Mouse (Mus musculus) urinary bladder, adult 18-20 months (tissue): ENCODE results near the gene Pabpn1.

Experiments
- DNase-seq, 2 experiments: peaks; one replicate each; pipeline ENCODE4 v3.0.0; 2022; ENCODE audit warnings: low spot score in 2 of 2, mixed read lengths in 2 of 2

The Pabpn1 gene

DNA sequence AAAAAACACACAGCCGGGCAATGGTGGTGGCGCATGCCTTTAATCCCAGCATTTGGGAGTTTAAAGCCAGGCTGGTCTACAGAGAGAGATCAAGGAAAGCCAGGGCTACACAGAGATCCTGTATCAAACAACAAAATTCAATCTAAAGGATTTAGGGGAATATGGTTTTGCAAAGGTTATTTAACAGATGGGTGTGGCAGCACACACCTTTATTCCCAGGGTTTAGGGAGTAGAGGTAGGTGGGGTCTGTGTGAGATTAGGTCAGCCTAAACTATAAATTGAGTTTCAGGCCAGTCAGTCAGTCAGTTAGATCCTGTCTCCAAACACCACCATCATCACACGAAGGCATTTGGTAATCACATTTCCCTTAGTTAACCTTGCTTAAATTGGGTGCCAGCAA, at the start of gene Pabpn1:
TSS of gene Pabpn1 (plus strand) at position 301 of the 400 bp plus-strand sequence.
- DNase-seq = no peak

DNA sequence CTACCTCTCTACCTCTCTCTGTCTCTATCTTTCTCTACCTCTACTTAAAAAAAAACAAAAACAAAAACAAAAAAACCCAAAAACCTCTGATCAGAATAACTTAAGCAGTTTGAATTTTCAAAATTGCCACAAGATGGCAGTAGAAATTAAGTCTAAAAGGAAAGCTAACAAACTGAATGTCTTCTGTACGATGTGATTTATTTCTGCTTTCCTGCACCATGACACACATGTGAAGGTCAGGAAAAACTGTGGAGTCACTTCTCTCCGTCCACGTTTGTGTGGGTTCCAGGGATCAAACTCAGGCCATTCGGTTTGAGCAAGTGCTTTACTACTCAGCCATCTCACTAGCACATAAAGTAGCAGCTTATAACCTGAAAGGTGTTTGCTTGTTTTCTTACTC, 48.8 kb upstream of the Pabpn1 start:
- peak in 1 of 2 experiments; percentile 27 for DNase-seq

DNA sequence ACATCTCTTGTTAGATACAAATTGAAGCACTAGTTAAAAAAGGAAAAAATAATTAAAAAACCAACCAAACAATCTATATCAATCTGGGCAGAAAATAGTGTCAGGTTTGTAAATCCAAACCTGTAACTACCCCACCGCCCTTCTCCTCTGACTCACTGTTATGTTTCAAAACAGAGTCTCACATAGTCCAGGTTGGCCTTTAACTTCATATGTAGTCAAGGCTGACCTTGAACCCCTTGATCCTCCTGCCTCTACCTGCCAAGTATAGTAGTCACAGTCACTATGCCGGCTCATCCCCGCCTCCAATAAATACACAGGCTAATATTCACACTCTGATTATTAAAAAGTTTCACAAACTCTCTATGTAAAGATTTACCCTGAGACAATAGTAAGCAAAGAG, 36.6 kb upstream of the Pabpn1 start:
- no peak for DNase-seq

DNA sequence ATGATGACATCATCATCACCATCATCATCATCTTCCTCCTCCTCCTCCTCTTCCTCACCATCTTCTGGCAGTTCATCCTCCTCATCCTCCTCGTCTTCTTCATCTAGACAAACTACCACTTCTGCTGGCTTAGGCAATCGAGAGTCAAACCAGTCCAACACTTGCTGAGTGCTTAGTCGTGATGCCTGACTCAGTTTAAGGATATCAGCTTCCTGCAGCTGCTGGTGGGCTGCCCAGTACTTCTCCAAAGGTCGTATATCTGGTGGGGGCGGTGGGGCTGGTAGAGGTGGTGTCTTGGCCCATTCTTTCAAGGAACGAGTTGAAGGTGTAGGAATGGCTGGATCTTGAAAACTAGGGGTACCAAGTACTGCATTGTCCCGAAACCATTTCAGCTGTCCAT, 35.6 kb upstream of the Pabpn1 start:
- DNase-seq = no peak

- DNase-seq = no peak
These were observed 34.4 kb upstream of the Pabpn1 start for GRCm38 (mm10) chr14:54857891-54858290.

DNA sequence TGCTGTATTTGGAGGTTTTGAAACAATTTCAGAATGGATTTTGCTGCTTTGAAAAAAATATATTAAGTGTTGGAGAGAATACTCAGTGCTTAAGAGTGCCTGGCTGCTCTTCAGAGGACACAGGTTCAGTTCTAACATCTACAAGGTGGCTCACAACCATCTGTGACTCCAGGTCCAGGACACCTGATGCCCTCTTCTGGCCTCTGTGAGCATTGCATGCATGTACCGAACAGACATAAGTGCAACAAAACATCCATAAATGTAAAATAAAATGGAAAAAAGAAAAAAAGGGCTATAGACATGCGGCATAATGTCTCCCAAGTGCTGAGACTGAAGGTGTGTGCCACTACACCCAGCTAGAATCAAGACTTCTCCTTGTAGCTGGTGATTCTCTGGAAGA, 31.8 kb upstream of the Pabpn1 start:
- peak in 1 of 2 experiments; percentile 43 for DNase-seq

- peak; percentile 68 to 88 for DNase-seq
These were observed 28.6 kb upstream of the Pabpn1 start for GRCm38 (mm10) chr14:54863501-54864312.

- no peak for DNase-seq
These were observed 27.8 kb upstream of the Pabpn1 start for GRCm38 (mm10) chr14:54864313-54865036.

DNA sequence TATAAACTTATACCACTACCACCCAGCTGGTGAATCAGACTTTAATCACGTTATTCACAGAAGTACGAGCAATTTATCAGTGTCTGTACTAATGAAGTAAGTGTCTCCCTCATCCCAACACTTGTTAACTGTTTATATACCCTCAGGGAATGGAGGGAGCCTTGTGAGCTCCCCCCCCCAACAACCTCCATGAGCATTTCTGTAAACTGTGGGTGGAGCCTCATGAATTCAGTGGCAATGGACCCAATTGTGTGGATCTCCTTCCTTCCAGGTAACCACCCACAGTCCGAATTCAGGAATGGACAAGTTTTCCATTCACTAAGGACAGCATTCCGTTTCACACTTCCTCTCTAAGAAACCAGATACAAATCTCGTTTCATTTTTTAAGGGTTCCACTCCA, 26.7 kb upstream of the Pabpn1 start:
- no peak for DNase-seq

DNA sequence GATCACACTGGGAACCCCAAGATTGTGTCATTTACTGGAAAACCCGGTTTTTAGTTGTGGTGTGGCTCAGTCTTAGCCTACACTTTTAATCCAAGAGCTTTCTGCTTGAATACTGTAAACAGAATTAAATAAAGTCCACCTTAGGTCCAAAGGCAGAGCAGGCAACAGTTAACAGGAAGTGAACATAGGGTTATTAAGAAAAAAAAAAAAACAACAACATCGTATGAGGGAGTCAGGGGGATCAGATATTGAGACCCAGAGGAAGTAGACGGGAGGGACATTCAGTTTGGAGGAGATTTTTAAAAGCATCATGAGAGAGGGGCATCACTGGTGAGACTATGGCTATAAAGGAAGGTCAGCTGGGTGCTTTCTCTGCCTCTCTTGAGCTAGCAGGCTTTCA, 26.0 kb upstream of the Pabpn1 start:
- no peak for DNase-seq

DNA sequence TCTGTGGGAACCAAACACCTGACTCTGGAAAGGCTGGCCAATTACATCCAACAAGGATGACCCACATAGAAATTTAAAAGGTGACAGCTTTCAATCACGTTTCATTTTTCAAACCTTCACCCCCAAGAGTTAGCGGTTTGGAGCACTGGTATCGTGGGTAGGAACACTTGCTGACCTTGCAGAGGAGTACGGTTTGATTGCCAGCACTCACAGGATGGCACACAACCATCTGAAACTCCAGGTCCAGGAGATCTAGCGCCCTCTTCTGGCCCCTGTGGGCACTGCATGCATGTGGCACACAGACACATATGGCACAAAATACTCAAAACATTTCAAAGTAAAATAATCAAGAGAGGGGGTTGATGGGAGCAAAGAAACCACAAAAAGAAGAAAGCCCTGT, 25.4 kb upstream of the Pabpn1 start:
- DNase-seq = no peak

DNA sequence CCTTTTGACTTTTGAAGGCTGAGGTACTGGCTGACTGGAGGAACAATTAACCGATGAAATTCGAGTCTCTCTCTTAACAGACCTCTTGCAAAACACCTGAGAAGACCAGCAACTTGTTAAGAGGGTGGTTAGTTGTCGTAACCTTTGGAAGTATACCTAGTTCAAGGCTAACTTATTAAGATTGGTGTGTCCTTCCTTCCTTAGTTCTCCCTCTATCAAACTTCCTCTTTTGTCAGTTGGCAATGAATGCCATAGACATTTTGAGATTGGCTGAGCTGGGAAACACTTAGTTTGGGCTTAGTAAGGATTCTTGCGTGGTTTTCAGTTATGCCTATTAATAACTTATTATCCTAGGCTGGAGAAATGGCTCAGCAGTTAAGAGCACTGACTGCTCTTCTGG, 24.3 kb upstream of the Pabpn1 start:
- no peak for DNase-seq

DNA sequence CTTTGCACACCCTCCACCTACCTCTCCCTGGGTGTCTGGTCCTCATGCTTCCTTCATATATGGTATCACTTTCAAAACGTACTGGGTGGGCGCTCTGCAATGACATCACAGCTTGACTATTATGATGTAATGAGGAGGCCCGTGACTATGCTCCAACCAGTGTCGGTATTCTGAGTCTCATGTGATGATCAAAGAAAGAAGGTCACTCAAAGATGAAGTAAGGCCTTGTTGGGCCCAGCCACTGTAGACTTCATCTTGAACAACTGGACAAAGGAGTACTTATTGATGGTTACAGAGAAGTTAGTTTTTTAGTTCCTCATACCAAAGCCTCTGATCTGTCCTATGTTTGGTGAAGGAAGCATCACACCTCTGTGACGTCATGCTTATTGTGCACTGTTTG, 21.4 kb upstream of the Pabpn1 start, which contains the start of gene Homez:
TSS of gene Homez (minus strand) at position 101 of the 400 bp plus-strand sequence.
- no peak for DNase-seq

GRCm38 (mm10) chr14:54874165-54874564, 18.1 kb upstream of the Pabpn1 start:
- DNase-seq = no peak

GRCm38 (mm10) chr14:54875844-54876538, 16.3 kb upstream of the Pabpn1 start:
- no peak for DNase-seq

- DNase-seq = peak; percentile 87 to 90
These were observed 15.7 kb upstream of the Pabpn1 start for GRCm38 (mm10) chr14:54876539-54877047.

- DNase-seq = peak; percentile 56 to 82
These were observed 15.1 kb upstream of the Pabpn1 start, which contains the start of gene Ppp1r3e for GRCm38 (mm10) chr14:54877048-54877715. Gene Ppp1r3e (minus strand): TSS chr14:54877550.

GRCm38 (mm10) chr14:54883154-54884021, 8.9 kb upstream of the Pabpn1 start, which contains the start of the genes Bcl2l2 and Gm20521:
Gene Bcl2l2 (plus strand): TSS chr14:54883377.
Gene Gm20521 (plus strand): TSS chr14:54883441.
- DNase-seq = peak; percentile 69 to 81

- no peak for DNase-seq
These were observed 8.1 kb upstream of the Pabpn1 start for GRCm38 (mm10) chr14:54884022-54884712.

DNA sequence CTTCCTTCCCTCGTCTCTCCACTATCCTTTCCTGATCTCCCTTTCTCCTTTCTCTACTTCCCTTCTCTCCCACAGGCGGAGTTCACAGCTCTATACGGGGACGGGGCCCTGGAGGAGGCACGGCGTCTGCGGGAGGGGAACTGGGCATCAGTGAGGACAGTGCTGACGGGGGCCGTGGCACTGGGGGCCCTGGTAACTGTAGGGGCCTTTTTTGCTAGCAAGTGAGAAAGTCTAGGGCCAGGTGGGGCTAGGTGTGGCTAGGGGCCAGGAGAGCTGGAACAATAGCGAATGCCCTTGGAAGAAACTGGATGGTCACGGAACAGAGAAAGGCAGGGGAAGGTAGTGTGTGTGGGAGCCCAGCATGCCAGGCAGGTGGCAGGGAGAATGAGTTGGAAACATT, 7.0 kb upstream of the Pabpn1 start:
- no peak for DNase-seq
